Mouse (Mus musculus) B cell, adult 2 months (primary cell): ENCODE measurements around the gene Cenpm.
A peak's percentile ranks its signal among the peaks of the same experiment; 100 is the strongest.

Source experiments
- DNase-seq, 2 experiments: peaks; one replicate each; pipeline ENCODE4 v3.0.0; 2022

The Cenpm gene

GRCm38 (mm10) chr15:82188481-82189240, 55.9 kb downstream of the Cenpm start:
- DNase-seq = peak; percentile 78 to 82

GRCm38 (mm10) chr15:82187924-82188323, 56.6 kb downstream of the Cenpm start:
- DNase-seq = no peak

- DNase-seq = no peak
Measured at GRCm38 (mm10) chr15:82187401-82187800, 57.1 kb downstream of the Cenpm start.

- DNase-seq = peak; percentile 67 to 71
Measured at GRCm38 (mm10) chr15:82186931-82187330, 57.6 kb downstream of the Cenpm start.

- DNase-seq = no peak
Measured at GRCm38 (mm10) chr15:82186131-82186530, 58.4 kb downstream of the Cenpm start.

- no peak for DNase-seq
Measured at GRCm38 (mm10) chr15:82185062-82185783, 59.3 kb downstream of the Cenpm start.

GRCm38 (mm10) chr15:82184656-82185055, 59.9 kb downstream of the Cenpm start:
- DNase-seq = no peak

GRCm38 (mm10) chr15:82184183-82184582, 60.4 kb downstream of the Cenpm start:
- no peak for DNase-seq
